Mouse (Mus musculus): Measurements from ENCODE around the gene Gart. TPM values are rescaled to one million over a fixed set of nuclear protein-coding genes. Genes with fewer than 3 reads are reported as not detected.
A peak's percentile ranks its signal among the peaks of the same experiment; 100 is the strongest.

Gene Gart
- polyA plus RNA-seq, 1 experiment, result 39.4 TPM

GRCm38 (mm10) chr16:91627831-91628230, 18.9 kb downstream of the Gart start:
- no peak for DNase-seq
- peaks cover 2% of the 10 kb centered on the region for H3K36me3 ChIP-seq (ENCODE audit: control insufficient read depth, insufficient read depth, low read length)
- no peaks in the 10 kb centered on the region for H3K27me3 ChIP-seq (replicated peaks; ENCODE audit: control insufficient read depth, insufficient read depth, low read length)
- H3K27ac ChIP-seq (ENCODE audit: insufficient read depth, low read depth, low read length), result no peak overlapping the region
- 85% methylated on average over 7 of the region's 7 CpGs for WGBS
- TF ChIP-seq CTCF (conservative IDR thresholded peaks at IDR 0.05; ENCODE audit: insufficient read depth, insufficient read length, low read depth, low read length), result no peak
- no peak for TF ChIP-seq POLR2A (IDR thresholded peaks at IDR 0.05; ENCODE audit: low read depth, low read length)
- no peaks in the 10 kb centered on the region for H3K4me1 ChIP-seq (ENCODE audit: control insufficient read depth, insufficient read depth, low read length)
- no peak overlapping the region for H3K4me3 ChIP-seq (ENCODE audit: insufficient read depth, low read depth, low read length)

- no peak overlapping the region for H3K4me3 ChIP-seq (ENCODE audit: insufficient read depth, low read depth, low read length)
- H3K27ac ChIP-seq (ENCODE audit: insufficient read depth, low read depth, low read length), result no peak overlapping the region
- 93% methylated on average over 9 of the region's 9 CpGs for WGBS
- DNase-seq, result no peak
- no peaks in the 10 kb centered on the region for H3K27me3 ChIP-seq (replicated peaks; ENCODE audit: control insufficient read depth, insufficient read depth, low read length)
- peaks cover 4% of the 10 kb centered on the region; the same call in 1 of the 2 replicates for H3K36me3 ChIP-seq (ENCODE audit: control insufficient read depth, insufficient read depth, low read length)
- TF ChIP-seq CTCF (conservative IDR thresholded peaks at IDR 0.05; ENCODE audit: insufficient read depth, insufficient read length, low read depth, low read length) (no peak), POLR2A (IDR thresholded peaks at IDR 0.05; ENCODE audit: low read depth, low read length) (no peak)
- H3K4me1 ChIP-seq (ENCODE audit: control insufficient read depth, insufficient read depth, low read length), result no peaks in the 10 kb centered on the region
These were observed 23.7 kb downstream of the Gart start for GRCm38 (mm10) chr16:91623074-91623473.

GRCm38 (mm10) chr16:91620991-91621390, 25.8 kb downstream of the Gart start:
- H3K27me3 ChIP-seq (replicated peaks; ENCODE audit: control insufficient read depth, insufficient read depth, low read length), result no peaks in the 10 kb centered on the region
- H3K27ac ChIP-seq (ENCODE audit: insufficient read depth, low read depth, low read length), result no peak overlapping the region
- H3K4me3 ChIP-seq (ENCODE audit: insufficient read depth, low read depth, low read length), result no peak overlapping the region
- no peak for DNase-seq
- TF ChIP-seq CTCF (conservative IDR thresholded peaks at IDR 0.05; ENCODE audit: insufficient read depth, insufficient read length, low read depth, low read length) (no peak), POLR2A (IDR thresholded peaks at IDR 0.05; ENCODE audit: low read depth, low read length) (no peak)
- H3K36me3 ChIP-seq (ENCODE audit: control insufficient read depth, insufficient read depth, low read length), result peaks cover 2% of the 10 kb centered on the region; the same call in 1 of the 2 replicates
- no peaks in the 10 kb centered on the region for H3K4me1 ChIP-seq (ENCODE audit: control insufficient read depth, insufficient read depth, low read length)
- WGBS, result 85% methylated on average over 11 of the region's 11 CpGs

DNA sequence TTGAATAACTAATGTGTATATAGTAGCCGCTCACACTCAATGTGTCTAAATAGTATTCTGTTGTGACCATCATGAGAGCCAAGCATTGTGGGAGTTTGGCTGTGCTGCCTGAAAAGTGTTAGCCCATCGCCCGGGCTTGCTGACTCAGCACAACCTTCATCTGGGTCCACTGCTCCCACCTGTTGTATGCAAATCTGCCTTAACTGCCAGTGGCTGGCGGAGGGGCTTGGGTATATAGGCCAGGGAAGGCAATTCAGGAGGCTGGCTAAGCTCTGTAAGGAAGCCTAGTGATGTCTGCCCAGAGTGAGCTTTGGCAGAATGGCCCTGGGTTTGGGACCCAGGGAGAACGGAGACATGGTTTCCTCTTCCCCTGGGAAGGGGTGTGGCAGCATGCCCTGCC, 26.6 kb downstream of the Gart start:
- no peak overlapping the region for H3K27ac ChIP-seq (ENCODE audit: insufficient read depth, low read depth, low read length)
- no peak overlapping the region for H3K4me3 ChIP-seq (ENCODE audit: insufficient read depth, low read depth, low read length)
- DNase-seq, result no peak
- H3K4me1 ChIP-seq (ENCODE audit: control insufficient read depth, insufficient read depth, low read length), result no peaks in the 10 kb centered on the region
- 85% methylated on average over 5 of the region's 5 CpGs for WGBS
- TF ChIP-seq POLR2A (IDR thresholded peaks at IDR 0.05; ENCODE audit: low read depth, low read length), result no peak
- no peak for TF ChIP-seq CTCF (conservative IDR thresholded peaks at IDR 0.05; ENCODE audit: insufficient read depth, insufficient read length, low read depth, low read length)
- H3K36me3 ChIP-seq (ENCODE audit: control insufficient read depth, insufficient read depth, low read length), result peaks cover 2% of the 10 kb centered on the region; the same call in 1 of the 2 replicates
- no peaks in the 10 kb centered on the region for H3K27me3 ChIP-seq (replicated peaks; ENCODE audit: control insufficient read depth, insufficient read depth, low read length)

DNA sequence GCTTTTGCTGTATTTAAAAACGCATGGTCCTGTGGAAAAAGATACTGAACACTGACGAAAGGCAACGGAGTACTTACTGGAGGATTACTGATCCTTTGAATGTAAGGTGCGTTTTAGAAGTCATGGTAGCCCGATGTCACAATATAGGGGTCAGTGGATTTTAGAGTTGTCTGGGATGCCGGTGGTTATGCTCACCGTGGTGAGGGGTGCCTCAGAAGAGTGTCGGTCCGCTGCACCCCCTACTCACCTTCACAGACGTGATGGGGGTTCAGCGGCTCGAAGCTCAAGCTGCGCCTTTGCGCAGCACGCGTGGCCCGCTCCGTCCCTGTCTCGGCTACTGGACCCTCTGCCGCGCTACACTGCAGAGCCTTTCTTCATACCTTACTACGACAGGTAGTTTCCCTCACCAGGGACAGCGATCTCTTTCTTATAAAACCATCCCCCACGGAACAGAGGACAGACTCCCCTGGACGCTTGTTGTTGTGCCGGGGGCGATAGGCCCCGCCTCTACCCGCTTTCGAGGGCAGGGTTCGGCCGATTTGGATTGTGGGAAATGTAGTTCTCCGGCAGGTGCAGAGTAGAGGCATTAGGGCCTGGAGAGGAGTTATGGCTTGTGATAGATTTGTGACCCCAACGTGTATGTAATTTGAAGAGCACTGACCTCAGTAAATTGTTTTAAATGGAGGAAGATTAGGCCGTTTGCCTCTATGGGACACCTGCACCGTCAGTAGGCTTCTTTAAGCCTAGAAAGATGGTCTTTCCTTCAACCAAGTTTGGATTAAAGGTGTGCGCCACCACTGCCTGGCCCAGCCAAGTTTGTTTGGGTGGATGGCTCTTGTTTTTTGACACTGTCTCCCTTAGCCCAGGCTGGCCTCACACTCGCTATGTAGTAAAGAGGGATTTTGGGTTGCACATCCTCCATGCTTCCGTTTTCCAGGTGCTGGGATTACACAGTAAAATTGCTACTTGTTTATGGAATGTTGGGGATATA, 27.9 kb downstream of the Gart start, which contains the start of gene Dnajc28:
Gene Dnajc28, minus strand, starts transcription at position 516 of the 991 bp plus-strand sequence.
- Histone ChIP-seq H3K27ac (ENCODE audit: insufficient read depth, low read depth, low read length) (0 out of 2 replicates have a peak within 1 kb of the TSS, but pooled peaks have one; percentile 7), H3K36me3 (ENCODE audit: control insufficient read depth, insufficient read depth, low read length) (peaks cover 2% of the 10 kb centered on the region; the same call in 1 of the 2 replicates), H3K4me1 (ENCODE audit: control insufficient read depth, insufficient read depth, low read length) (no peaks in the 10 kb centered on the region), H3K4me3 (ENCODE audit: insufficient read depth, low read depth, low read length) (peak within 1 kb of the TSS; percentile 66), H3K27me3 (replicated peaks; ENCODE audit: control insufficient read depth, insufficient read depth, low read length) (no peaks in the 10 kb centered on the region)
- WGBS, result 10% methylated on average over 39 of the region's 39 CpGs
- TF ChIP-seq POLR2A (IDR thresholded peaks at IDR 0.05; ENCODE audit: low read depth, low read length) (no peak), CTCF (conservative IDR thresholded peaks at IDR 0.05; ENCODE audit: insufficient read depth, insufficient read length, low read depth, low read length) (no peak)
- DNase-seq, result peak; percentile 89

- WGBS, result 80% methylated on average over 6 of the region's 6 CpGs
- H3K27ac ChIP-seq (ENCODE audit: insufficient read depth, low read depth, low read length), result no peak overlapping the region
- no peaks in the 10 kb centered on the region for H3K36me3 ChIP-seq (ENCODE audit: control insufficient read depth, insufficient read depth, low read length)
- no peaks in the 10 kb centered on the region for H3K4me1 ChIP-seq (ENCODE audit: control insufficient read depth, insufficient read depth, low read length)
- no peaks in the 10 kb centered on the region for H3K27me3 ChIP-seq (replicated peaks; ENCODE audit: control insufficient read depth, insufficient read depth, low read length)
- no peak overlapping the region for H3K4me3 ChIP-seq (ENCODE audit: insufficient read depth, low read depth, low read length)
- TF ChIP-seq POLR2A (IDR thresholded peaks at IDR 0.05; ENCODE audit: low read depth, low read length), result no peak
- no peak for TF ChIP-seq CTCF (conservative IDR thresholded peaks at IDR 0.05; ENCODE audit: insufficient read depth, insufficient read length, low read depth, low read length)
- DNase-seq, result no peak
These were observed 32.2 kb downstream of the Gart start for GRCm38 (mm10) chr16:91614552-91614951.

- Histone ChIP-seq H3K36me3 (ENCODE audit: control insufficient read depth, insufficient read depth, low read length) (no peaks in the 10 kb centered on the region), H3K27me3 (replicated peaks; ENCODE audit: control insufficient read depth, insufficient read depth, low read length) (no peaks in the 10 kb centered on the region), H3K4me3 (ENCODE audit: insufficient read depth, low read depth, low read length) (no peak overlapping the region), H3K27ac (ENCODE audit: insufficient read depth, low read depth, low read length) (no peak overlapping the region), H3K4me1 (ENCODE audit: control insufficient read depth, insufficient read depth, low read length) (no peaks in the 10 kb centered on the region)
- no peak for DNase-seq
- no peak for TF ChIP-seq CTCF (conservative IDR thresholded peaks at IDR 0.05; ENCODE audit: insufficient read depth, insufficient read length, low read depth, low read length)
- TF ChIP-seq POLR2A (IDR thresholded peaks at IDR 0.05; ENCODE audit: low read depth, low read length), result no peak
- WGBS, result 70% methylated on average over 5 of the region's 5 CpGs
These were observed 34.2 kb downstream of the Gart start for GRCm38 (mm10) chr16:91612525-91612924.

Data from kidney, adult 2 months (tissue).